Comparison of ENCODE assay signal across 30 mouse cellular contexts in the genomic region with DNA sequence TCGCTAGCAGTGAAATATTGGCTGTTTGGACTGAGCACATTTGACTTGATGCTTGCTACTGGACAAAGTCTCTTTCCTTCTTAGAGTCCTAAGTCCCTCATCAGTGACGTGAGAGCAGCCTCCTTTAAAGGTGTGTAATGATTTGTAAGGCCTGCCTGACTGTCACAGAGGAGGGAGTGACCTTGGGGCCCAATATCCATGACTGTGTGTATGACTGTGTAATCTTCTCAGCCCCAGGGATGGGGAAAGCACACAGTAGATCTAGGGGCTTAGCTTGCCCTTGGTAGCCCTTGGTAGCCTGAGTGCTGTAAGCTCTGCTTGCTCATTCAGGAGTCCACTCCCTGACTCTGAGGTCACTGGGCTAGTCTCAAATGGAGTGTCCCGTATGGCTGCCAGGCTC.
DNase-seq lines count a peak whose midpoint lies in the region; ATAC-seq and TF ChIP-seq lines count a peak whose summit lies in the region.
"Had no signal": no experiment of that assay in that cellular context is flagged by ENCODE, and none has a peak within 500 bp of the region (broad histone marks: within the 10 kb centered on the region; RNA-seq: fewer than 3 reads in every experiment).

No protein-coding gene starts in this region.

- peak overlapping the region; percentile 74 for H3K27ac ChIP-seq in heart, embryonic 12.5 days (ENCODE audit: poor library complexity, severe bottlenecking)
- no peak overlapping the region for H3K27ac ChIP-seq in heart, postnatal 0 days (ENCODE audit: low read depth)
- no peak overlapping the region for H3K27ac ChIP-seq in intestine, embryonic 15.5 days
- H3K27ac ChIP-seq in intestine, embryonic 16.5 days (ENCODE audit: low read length), result no peak overlapping the region
- H3K27ac ChIP-seq: embryonic facial prominence, embryonic 13.5 days; forebrain, embryonic 10.5 days; layer of hippocampus, adult 2 months; left cerebral cortex, adult 2 months; limb, embryonic 13.5 days; lung, embryonic 15.5 days; neural tube, embryonic 12.5 days had no signal

- intact Hi-C loops in heart, postnatal 25 days (cut with DNase I), result no loop called here

- peaks cover 55% of the 10 kb centered on the region for H3K4me1 ChIP-seq in heart, embryonic 12.5 days (replicated peaks)
- peaks cover 11% of the 10 kb centered on the region; the same call in 1 of the 2 replicates for H3K4me1 ChIP-seq in heart, postnatal 0 days (ENCODE audit: control insufficient read depth, insufficient read depth)
- peaks cover 5% of the 10 kb centered on the region; the same call in 1 of the 2 replicates for H3K4me1 ChIP-seq in intestine, embryonic 15.5 days (replicated peaks)
- peaks cover 8% of the 10 kb centered on the region; the same call in 1 of the 2 replicates for H3K4me1 ChIP-seq in intestine, embryonic 16.5 days (ENCODE audit: control insufficient read depth, insufficient read depth, low read length)
- H3K4me1 ChIP-seq: limb, embryonic 13.5 days; neural tube, embryonic 12.5 days had no signal

- ATAC-seq in heart, embryonic 12.5 days (ENCODE audit: insufficient number of reproducible peaks, low FRiP score), result 0 out of 2 replicates have a peak, but pooled peaks have one; percentile 30
- ATAC-seq in heart, postnatal 0 days (ENCODE audit: insufficient read depth, low read depth), result peak; percentile 51
- peak; percentile 59; the same call in 1 of the 2 replicates for ATAC-seq in intestine, embryonic 15.5 days
- ATAC-seq in intestine, embryonic 16.5 days, result peak; percentile 67
- ATAC-seq: activated CD4-positive, CD25-positive, alpha-beta regulatory T cell, adult 4 months; hindbrain, embryonic 16.5 days had no signal

- WGBS in heart, embryonic 12.5 days, result 66% methylated on average over 3 of the region's 3 CpGs
- 75% methylated on average over 3 of the region's 3 CpGs for WGBS in heart, postnatal 0 days
- 74% methylated on average over 3 of the region's 3 CpGs for WGBS in intestine, embryonic 15.5 days
- 79% methylated on average over 3 of the region's 3 CpGs for WGBS in intestine, embryonic 16.5 days

- no peak for DNase-seq in heart, adult 9 months (ENCODE audit: low spot score in 2 of 2)
- no peak for DNase-seq in heart, postnatal 0 days (ENCODE audit: low spot score)
- DNase-seq in heart, postnatal 25 days (ENCODE audit: low spot score), result no peak
- DNase-seq in T-cell, adult 2 months (ENCODE audit: low spot score), result no peak
- DNase-seq: adrenal gland, adult 2 months; adrenal gland, postnatal 36 days; B cell, adult 2 months; cerebellum, adult 18-20 months; cerebellum, postnatal 10 days; forebrain, postnatal 0 days; kidney, postnatal 25 days; lung, postnatal 36 days; right cerebral cortex, adult 18-20 months; right cerebral cortex, postnatal 4 days; thymus, postnatal 4 days had no signal

- TF ChIP-seq CTCF in heart, postnatal 0 days (IDR thresholded peaks at IDR 0.05; ENCODE audit: low read depth), result no peak

- peak overlapping the region; percentile 56 for H3K4me2 ChIP-seq in heart, embryonic 12.5 days
- H3K4me2 ChIP-seq in heart, postnatal 0 days (ENCODE audit: low read depth, low read length), result no peak overlapping the region
- no peak overlapping the region for H3K4me2 ChIP-seq in intestine, embryonic 15.5 days (replicated peaks)
- H3K4me2 ChIP-seq in intestine, embryonic 16.5 days (ENCODE audit: low read depth, low read length), result no peak overlapping the region
- H3K4me2 ChIP-seq: embryonic facial prominence, embryonic 13.5 days; limb, embryonic 13.5 days; liver, embryonic 11.5 days; lung, embryonic 15.5 days; midbrain, embryonic 11.5 days; neural tube, embryonic 12.5 days had no signal

- H3K36me3 ChIP-seq in heart, embryonic 12.5 days, result no peaks in the 10 kb centered on the region
- no peaks in the 10 kb centered on the region for H3K36me3 ChIP-seq in heart, postnatal 0 days (replicated peaks; ENCODE audit: control insufficient read depth, insufficient read depth, low read length)
- H3K36me3 ChIP-seq in intestine, embryonic 15.5 days, result no peaks in the 10 kb centered on the region
- no peaks in the 10 kb centered on the region for H3K36me3 ChIP-seq in intestine, embryonic 16.5 days (ENCODE audit: control insufficient read depth, insufficient read depth, low read length)
- H3K36me3 ChIP-seq: embryonic facial prominence, embryonic 13.5 days; forebrain, embryonic 10.5 days; limb, embryonic 13.5 days; lung, embryonic 15.5 days; neural tube, embryonic 12.5 days had no signal

- no peak overlapping the region for H3K4me3 ChIP-seq in heart, embryonic 12.5 days
- no peak overlapping the region for H3K4me3 ChIP-seq in heart, postnatal 0 days (ENCODE audit: low read depth, low read length)
- no peak overlapping the region for H3K4me3 ChIP-seq in intestine, embryonic 15.5 days (replicated peaks)
- H3K4me3 ChIP-seq in intestine, embryonic 16.5 days (ENCODE audit: low read length), result no peak overlapping the region
- H3K4me3 ChIP-seq: embryonic facial prominence, embryonic 13.5 days; forebrain, embryonic 10.5 days; layer of hippocampus, adult 2 months; left cerebral cortex, adult 2 months; limb, embryonic 13.5 days; lung, embryonic 15.5 days; myocyte; neural tube, embryonic 12.5 days had no signal

- no peaks in the 10 kb centered on the region for H3K9me3 ChIP-seq in heart, embryonic 12.5 days (replicated peaks)
- no peaks in the 10 kb centered on the region for H3K9me3 ChIP-seq in heart, postnatal 0 days (replicated peaks; ENCODE audit: control insufficient read depth, low read length)
- no peaks in the 10 kb centered on the region for H3K9me3 ChIP-seq in intestine, embryonic 15.5 days
- H3K9me3 ChIP-seq in intestine, embryonic 16.5 days (ENCODE audit: control insufficient read depth, low read length), result no peaks in the 10 kb centered on the region
- H3K9me3 ChIP-seq: embryonic facial prominence, embryonic 13.5 days; forebrain, embryonic 10.5 days; limb, embryonic 13.5 days; lung, embryonic 15.5 days; neural tube, embryonic 12.5 days had no signal

- no peaks in the 10 kb centered on the region for H3K27me3 ChIP-seq in heart, embryonic 12.5 days (replicated peaks)
- H3K27me3 ChIP-seq in heart, postnatal 0 days (ENCODE audit: control insufficient read depth, insufficient read depth, low read length), result no peaks in the 10 kb centered on the region
- H3K27me3 ChIP-seq in intestine, embryonic 15.5 days (replicated peaks), result no peaks in the 10 kb centered on the region
- H3K27me3 ChIP-seq in intestine, embryonic 16.5 days (replicated peaks; ENCODE audit: control insufficient read depth, insufficient read depth, low read length), result no peaks in the 10 kb centered on the region
- H3K27me3 ChIP-seq: embryonic facial prominence, embryonic 13.5 days; lung, embryonic 15.5 days; neural tube, embryonic 12.5 days had no signal

- no peak for TF ChIP-seq EP300 in heart, postnatal 0 days (IDR thresholded peaks at IDR 0.05; ENCODE audit: low read depth)

- H3K9ac ChIP-seq in heart, embryonic 12.5 days, result no peak overlapping the region
- no peak overlapping the region for H3K9ac ChIP-seq in heart, postnatal 0 days (replicated peaks; ENCODE audit: low read depth, low read length)
- no peak overlapping the region for H3K9ac ChIP-seq in intestine, embryonic 15.5 days
- no peak overlapping the region for H3K9ac ChIP-seq in intestine, embryonic 16.5 days (ENCODE audit: low read depth, low read length)
- H3K9ac ChIP-seq: embryonic facial prominence, embryonic 13.5 days; forebrain, postnatal 0 days; limb, embryonic 13.5 days; lung, embryonic 15.5 days; neural tube, embryonic 12.5 days had no signal
